Mouse (Mus musculus) small intestine, adult 2 months (tissue): ENCODE measurements around the gene Prune1.

Experiments
- CTCF ChIP-seq: fragments of 200-500 bp; IDR thresholded peaks from 2 replicates; pipeline ENCODE4 v1.5.1; 2012; ENCODE audit warnings: low read depth, mild to moderate bottlenecking, control low read depth, inconsistent platforms, low read length, moderate library complexity, mixed read lengths; ENCODE audit not compliant: insufficient replicate concordance, insufficient read length; ENCODE audit errors: extremely low read depth
- POLR2A ChIP-seq: fragments of 200-500 bp; IDR thresholded peaks from 2 replicates; pipeline ENCODE4 v1.6.1; 2012; ENCODE audit warnings: low read depth, mild to moderate bottlenecking, control low read depth, inconsistent platforms, low read length, moderate library complexity

- peak; percentile 74; the same call in 1 of the 2 replicates for TF ChIP-seq CTCF
- TF ChIP-seq POLR2A = no peak
These were observed 14.2 kb upstream of the Prune1 start for GRCm38 (mm10) chr3:95296103-95296469.
